Mouse (Mus musculus) adipose tissue, adult 10 weeks (tissue): ENCODE measurements around the gene Fancl. TPM values are rescaled to one million over a fixed set of nuclear protein-coding genes. Genes with fewer than 3 reads are reported as not detected.

Experiments used
- polyA plus RNA-seq: library from polyadenylated mRNA; stranded (reverse); fragments of 350-450 nt; fragmentation: Illumina TruSeq; extraction: RNeasy Lipid Tissue Mini Kit (QIAGEN cat#74804); gene quantifications from one replicate; pipeline ENCODE4 v1.2.3, GENCODE M21; 2014; ENCODE audit warnings: low read depth, low replicate concordance

The Fancl gene
- 10.5 TPM for polyA plus RNA-seq

DNA sequence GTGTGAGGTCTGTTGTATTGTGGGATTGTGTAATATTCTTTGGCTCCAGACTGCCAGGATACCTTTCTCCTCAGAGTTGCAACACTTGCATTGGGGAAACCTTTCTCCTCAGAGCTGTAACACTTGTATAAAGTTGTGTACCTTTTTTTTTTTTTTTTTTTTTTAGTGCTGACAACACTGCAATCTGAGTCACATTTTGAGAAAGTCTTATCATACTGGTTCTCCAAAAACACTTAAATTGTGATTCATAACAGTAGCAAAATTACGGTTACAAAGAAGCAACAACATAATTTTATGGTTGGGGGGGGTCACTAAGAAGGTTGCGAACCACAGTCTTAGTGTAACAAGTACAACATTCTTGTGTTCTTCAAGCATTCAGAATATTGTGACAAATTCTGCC lies at the start of gene Fancl:
Gene Fancl (plus strand): TSS at position 165 of the 400 bp plus-strand sequence.

Other genes with a start within 250 kb of the Fancl start
- gene 5730522E02Rik, start 175.4 kb upstream of the Fancl start, polyA plus RNA-seq: not detected
- gene Gm6899, start 207.1 kb downstream of the Fancl start, polyA plus RNA-seq: not detected
- 6.6 TPM for gene Vrk2, start 207.9 kb downstream of the Fancl start, polyA plus RNA-seq